Mouse (Mus musculus) telencephalon, adult 2 months (tissue): ENCODE measurements around the gene Daam1.
"Not testable (repeated sequence)": the region's sequence is repeated elsewhere in the genome, so short reads cannot be mapped to it uniquely, and the experiment has no call there.

ENCODE experiments used
- DNase-seq: peaks from one replicate; pipeline ENCODE4 v3.0.0-alpha.2; 2011; ENCODE audit warnings: low read depth, low spot score

Gene Daam1

DNA sequence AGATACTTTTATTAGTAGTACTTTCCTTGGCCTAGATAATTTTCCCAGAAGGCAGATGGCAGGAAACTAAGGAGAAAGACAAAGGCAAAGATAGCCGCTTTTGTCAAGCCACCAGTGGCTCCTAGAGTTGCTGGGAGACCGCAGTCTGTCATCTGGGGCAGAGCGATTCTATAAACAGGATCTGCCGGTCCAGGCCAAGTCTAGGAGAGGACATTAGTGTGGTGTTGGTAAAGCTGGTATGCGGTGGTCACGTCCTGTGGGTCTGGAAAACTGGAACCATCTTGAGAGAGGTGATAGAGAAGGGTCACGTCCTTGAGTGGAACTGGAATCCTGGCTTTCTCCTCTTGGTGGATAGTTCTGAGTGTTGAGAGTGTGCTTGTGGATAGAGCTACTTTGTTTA, 3.2 kb downstream of the Daam1 start:
- DNase-seq, result no peak

GRCm38 (mm10) chr12:71835966-71836668, 5.2 kb downstream of the Daam1 start:
- DNase-seq, result no peak

DNA sequence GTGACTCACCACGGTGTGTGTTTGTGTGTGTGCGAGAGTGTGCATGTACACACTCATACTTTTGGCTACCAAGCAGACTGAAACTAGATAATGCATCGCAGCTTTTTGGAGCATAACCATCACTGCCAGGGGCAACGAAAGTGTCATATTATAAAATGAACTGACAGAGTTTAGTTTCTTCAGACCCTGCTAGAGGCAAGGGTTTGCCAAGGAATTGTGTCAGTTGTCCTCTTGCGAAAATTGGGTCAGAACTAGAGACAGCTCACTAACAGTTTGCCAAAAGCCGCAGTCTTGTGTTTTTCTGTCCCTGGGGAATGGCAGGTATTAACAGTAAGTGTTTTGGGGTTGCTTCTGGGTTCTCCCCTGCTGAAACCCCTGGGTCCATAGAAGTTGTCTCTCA, 5.9 kb downstream of the Daam1 start:
- no peak for DNase-seq

DNA sequence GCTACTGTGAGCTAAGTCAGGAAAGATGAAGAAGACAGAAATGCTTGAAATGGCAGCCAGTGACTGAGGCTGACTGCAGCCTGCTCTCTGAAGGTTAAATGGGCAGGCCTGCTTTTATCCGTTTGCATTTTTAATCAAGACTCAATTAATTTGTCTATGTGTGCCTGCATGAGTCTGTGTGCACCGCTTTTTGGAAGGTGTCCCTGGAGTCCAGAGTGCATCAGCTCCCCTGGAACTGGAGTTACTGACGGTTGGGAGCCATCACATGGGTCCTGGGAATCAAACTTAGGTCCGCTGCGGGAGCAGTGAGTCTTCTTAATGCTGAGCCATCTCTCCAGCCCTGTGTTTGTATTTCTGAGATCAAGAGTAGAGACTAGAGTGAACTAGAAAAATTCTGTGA, 6.7 kb downstream of the Daam1 start:
- no peak for DNase-seq

DNA sequence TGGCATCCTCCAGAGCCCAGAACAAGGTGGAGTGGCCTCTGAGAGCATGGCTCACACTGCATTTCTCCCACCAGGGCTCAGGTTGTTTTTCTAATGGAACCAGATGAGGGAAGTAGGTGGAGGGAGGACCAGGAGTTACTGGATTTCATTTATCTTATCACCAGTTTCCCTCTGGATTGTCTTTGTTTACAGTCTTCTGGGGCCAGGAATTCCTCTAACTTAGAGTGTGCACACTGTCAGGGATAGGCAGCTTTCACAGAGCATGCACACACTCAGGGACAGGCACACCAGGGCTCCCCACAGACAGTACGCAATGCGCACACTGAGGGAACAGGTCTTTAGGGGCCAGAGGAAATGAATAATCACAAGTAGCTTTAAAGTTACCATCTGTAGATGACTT, 7.4 kb downstream of the Daam1 start:
- DNase-seq, result no peak

DNA sequence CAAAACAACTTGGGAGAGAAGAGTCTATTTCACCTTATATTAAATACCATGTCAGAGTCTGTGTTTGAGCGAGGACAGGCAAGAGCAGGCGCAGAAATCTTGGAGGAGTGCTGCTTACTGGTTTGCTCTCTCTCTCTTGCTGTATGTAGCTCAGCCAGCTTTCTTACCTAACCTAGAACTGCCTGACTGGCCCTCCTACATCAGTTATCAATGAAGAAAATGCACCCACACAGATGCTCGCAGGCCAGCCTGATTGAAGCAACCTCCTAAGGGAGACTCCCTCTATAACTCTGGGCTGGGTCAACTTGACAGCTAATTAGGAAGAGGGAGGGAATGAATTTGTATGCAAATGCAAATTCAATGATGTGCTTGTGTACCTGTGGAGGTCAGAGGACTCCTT, 8.8 kb downstream of the Daam1 start:
- no peak for DNase-seq

GRCm38 (mm10) chr12:71840430-71841186, 9.7 kb downstream of the Daam1 start:
- DNase-seq, result no peak

- no peak for DNase-seq
Observed at GRCm38 (mm10) chr12:71842006-71842405, 11.1 kb downstream of the Daam1 start.

- DNase-seq, result no peak
Observed at GRCm38 (mm10) chr12:71842588-71842987, 11.7 kb downstream of the Daam1 start.

- DNase-seq, result peak; percentile 36
Observed at GRCm38 (mm10) chr12:71845486-71845885, 14.6 kb downstream of the Daam1 start.

GRCm38 (mm10) chr12:71846416-71846815, 15.5 kb downstream of the Daam1 start:
- not testable (repeated sequence) for DNase-seq

DNA sequence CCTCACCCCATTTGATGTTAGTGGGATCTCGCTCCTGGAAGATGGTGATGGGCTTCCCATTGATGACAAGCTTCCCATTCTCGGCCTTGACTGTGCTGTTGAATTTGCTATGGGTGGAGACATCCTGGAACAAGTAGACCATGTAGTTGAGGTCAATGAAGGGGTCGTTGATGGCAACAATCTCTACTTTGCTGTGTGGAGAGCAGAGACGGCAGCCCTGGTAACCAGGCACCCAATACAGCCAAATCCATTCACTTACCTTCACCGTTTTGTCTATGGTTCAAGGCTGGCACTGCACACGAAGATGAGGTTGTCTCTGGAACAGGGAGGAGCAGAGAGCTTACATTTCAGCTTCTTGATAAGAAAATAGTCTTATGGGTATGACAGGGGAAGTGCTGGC, 16.1 kb downstream of the Daam1 start:
- DNase-seq, result not testable (repeated sequence)

- DNase-seq, result no peak
Observed at GRCm38 (mm10) chr12:71847617-71848016, 16.7 kb downstream of the Daam1 start.

DNA sequence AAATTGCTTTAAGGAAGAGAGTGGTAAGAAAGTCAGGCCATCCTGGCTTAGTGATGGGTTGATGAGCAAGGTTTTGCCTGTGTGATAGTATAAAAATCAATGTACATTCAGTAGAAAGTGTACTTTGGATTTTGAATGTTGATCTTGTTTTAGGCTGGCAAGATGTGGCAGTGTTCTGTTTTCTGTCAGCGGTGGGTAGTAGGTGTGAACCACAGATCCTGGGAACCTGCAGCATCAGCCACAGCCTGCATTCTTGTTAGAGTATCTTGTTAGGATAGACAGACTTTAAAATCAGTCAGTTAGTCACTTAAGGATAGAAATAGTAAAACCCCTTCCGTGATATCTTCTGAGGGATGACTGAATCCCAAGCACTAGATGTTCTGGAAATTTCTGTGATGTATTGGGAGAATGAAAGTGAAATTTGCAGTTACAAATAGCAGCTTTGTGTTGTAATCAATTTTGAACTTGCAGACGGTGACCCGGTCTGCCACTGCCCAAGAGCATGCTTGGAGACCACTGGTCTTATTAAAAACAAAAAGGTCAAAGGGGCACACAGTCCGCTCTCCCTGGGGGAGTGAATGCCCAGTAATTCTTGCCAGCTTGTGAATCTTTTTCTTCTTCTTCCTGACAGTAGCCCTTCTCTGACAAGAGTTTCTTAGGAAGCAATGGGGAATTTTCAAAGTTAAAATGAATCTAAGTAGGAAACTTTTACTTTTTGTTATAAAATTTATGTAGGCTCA, 17.3 kb downstream of the Daam1 start:
- DNase-seq, result no peak

GRCm38 (mm10) chr12:71849051-71849450, 18.2 kb downstream of the Daam1 start:
- no peak for DNase-seq

- no peak for DNase-seq
Observed at GRCm38 (mm10) chr12:71850135-71850534, 19.3 kb downstream of the Daam1 start.

GRCm38 (mm10) chr12:71852678-71853077, 21.8 kb downstream of the Daam1 start:
- no peak for DNase-seq

GRCm38 (mm10) chr12:71853694-71854093, 22.8 kb downstream of the Daam1 start:
- DNase-seq, result no peak

DNA sequence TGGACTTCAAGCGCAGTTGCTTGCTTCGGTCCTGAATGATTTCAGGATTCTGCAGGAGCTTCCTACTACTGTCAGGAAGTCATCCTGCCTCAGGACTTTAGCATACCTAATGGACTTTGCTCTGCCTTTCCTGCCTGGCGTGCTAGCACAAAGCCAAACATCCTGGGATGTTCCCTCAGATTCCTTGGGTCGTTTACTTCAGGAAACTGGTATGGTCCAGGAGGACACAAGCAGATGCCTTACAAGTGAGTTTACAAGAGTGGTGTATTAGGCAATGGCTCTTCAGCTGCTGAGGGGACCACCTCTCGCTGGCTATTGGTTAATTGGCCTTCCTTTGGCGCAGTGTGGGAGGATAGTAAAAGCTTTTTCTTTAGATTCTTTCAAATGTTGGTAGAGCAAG, 23.3 kb downstream of the Daam1 start:
- DNase-seq, result no peak

- no peak for DNase-seq
Observed at GRCm38 (mm10) chr12:71855730-71856479, 25.0 kb downstream of the Daam1 start.

GRCm38 (mm10) chr12:71856480-71856754, 25.5 kb downstream of the Daam1 start:
- DNase-seq, result no peak

DNA sequence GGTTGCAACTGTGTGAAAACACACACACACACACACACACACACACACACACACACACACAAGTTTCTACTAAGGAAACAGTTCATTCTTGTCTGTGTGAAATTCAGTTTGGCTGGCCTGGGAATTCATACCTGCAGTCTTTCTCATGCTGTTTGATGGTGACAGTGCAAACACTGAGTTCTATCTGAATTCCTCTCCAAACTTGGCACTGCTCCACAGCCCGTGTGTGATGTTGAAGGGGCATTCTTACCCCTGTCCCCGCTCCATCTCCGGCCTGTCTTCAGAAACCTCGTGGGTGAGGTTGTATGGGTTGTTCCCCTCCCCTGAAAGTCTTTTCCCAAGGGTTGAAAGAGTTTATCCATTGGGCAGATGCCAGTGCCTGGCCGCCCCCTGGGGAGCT, 28.2 kb downstream of the Daam1 start:
- no peak for DNase-seq
